Mouse (Mus musculus) heart, adult 2 months (tissue): ENCODE measurements around the gene Kcnn3.

Source experiments
- CTCF ChIP-seq: fragments of 200-600 bp; IDR thresholded peaks from 2 replicates; pipeline ENCODE4 v1.8.1; 2022; ENCODE audit warnings: antibody characterized with exemption, mild to moderate bottlenecking, moderate library complexity
- EP300 ChIP-seq: fragments of 200-500 bp; IDR thresholded peaks from 2 replicates; pipeline ENCODE4 v1.6.1; 2011; ENCODE audit warnings: low read depth, low read length, control low read depth; ENCODE audit not compliant: insufficient read depth
- POLR2A ChIP-seq: fragments of 200-500 bp; IDR thresholded peaks from 2 replicates; pipeline ENCODE4 v1.6.1; 2011; ENCODE audit warnings: mild to moderate bottlenecking, low read depth, low read length, control low read depth; ENCODE audit not compliant: insufficient read depth

- TF ChIP-seq CTCF (no peak), POLR2A (no peak), EP300 (no peak)
Observed at GRCm38 (mm10) chr3:89658457-89658856, 138.5 kb downstream of the Kcnn3 start.
